Mouse (Mus musculus) spleen, adult 2 months (tissue): ENCODE results near the gene Mtch1.

Experiments used
- CTCF ChIP-seq: fragments of 200-500 bp; IDR thresholded peaks from 2 replicates; pipeline ENCODE4 v1.5.1; 2011; ENCODE audit warnings: mild to moderate bottlenecking, inconsistent platforms; ENCODE audit not compliant: insufficient read depth, insufficient read length, insufficient replicate concordance; ENCODE audit errors: extremely low read depth
- POLR2A ChIP-seq: fragments of 200-500 bp; IDR thresholded peaks from 2 replicates; pipeline ENCODE4 v1.6.1; 2011; ENCODE audit warnings: low read depth, low read length, inconsistent platforms

- TF ChIP-seq POLR2A: no peak
- no peak for TF ChIP-seq CTCF
These were observed 7.1 kb downstream of the Mtch1 start for GRCm38 (mm10) chr17:29340406-29341261.
